Mouse (Mus musculus) brain, adult 2 months (tissue): ENCODE measurements around the gene Exoc6b.

ENCODE experiments used
- DNase-seq: peaks from one replicate; pipeline ENCODE4 v3.0.0; 2011; ENCODE audit warnings: low read depth, low spot score

The Exoc6b gene

DNA sequence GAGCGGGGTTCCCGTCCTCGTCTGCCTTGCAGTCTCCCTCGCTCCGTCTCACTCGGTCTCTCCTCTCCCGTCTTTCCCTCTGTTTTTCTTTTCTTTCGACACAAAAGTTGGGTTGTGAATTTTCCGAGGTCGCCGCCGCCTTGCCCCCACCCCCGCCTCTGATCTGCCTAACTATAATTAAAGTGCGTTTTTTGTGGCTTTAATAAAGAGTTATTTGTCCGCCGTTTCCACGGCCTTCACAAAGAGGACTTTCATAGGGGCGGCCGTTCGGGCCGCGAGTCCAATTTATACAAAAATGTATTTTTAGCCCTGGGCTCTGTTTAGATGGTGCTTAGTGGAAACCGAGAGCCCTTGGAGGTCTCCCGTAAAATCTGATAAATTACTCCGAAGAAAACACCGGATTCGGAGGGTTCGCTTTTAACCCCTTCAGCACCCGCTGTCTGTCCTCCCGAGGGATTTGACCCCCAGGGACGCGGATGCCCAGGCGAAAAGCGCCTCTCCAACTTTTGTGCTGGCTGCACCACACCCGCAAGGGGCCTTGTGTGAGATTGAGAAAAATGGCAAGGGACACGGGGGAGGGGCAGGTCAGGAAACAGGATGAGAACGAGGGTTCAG lies 483.5 kb downstream of the Exoc6b start:
- no peak for DNase-seq

DNA sequence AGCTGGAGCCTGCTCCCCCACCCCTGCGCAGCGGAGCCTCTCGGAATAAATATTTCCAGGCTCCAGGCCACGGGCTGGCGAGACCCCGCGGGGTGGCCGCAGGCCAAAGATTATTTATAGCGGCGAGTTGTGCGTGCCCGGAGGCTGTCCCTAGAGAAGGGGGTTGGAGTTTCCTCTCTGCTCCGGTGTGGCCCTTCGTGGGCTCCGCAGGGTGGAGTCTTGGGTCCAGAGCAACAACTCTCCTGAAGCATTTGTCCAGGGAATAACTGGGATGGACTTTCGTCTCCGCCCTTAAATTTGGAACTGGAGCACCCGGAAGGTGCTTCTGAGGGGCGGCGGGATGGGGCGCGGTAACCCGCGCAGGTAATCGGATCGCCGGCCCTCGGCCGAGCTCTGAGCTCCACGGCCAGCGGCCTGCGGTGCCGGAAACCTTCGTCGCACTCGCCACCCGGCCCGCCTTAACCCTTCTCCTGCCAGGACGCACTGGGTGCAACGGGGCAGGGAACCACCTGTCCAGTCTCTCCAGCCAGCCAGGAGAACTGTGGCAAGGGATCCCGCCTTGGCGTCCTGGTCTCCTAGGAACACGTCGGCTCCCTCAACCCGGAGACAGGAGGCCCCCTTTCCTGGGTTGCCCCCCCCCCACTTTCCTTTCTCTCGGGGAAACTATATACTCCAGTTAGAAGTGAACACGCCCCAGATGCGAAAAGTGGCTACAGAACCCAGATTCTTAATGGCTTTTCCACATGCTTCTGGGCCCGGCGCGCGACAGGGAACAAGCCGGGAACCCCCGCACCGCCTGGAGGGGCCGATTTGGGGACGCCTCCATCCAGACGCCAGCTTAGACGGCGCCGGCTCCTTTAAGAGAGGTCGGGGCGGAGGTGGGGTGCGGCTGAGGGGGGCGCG lies 484.3 kb downstream of the Exoc6b start:
- DNase-seq: no peak

DNA sequence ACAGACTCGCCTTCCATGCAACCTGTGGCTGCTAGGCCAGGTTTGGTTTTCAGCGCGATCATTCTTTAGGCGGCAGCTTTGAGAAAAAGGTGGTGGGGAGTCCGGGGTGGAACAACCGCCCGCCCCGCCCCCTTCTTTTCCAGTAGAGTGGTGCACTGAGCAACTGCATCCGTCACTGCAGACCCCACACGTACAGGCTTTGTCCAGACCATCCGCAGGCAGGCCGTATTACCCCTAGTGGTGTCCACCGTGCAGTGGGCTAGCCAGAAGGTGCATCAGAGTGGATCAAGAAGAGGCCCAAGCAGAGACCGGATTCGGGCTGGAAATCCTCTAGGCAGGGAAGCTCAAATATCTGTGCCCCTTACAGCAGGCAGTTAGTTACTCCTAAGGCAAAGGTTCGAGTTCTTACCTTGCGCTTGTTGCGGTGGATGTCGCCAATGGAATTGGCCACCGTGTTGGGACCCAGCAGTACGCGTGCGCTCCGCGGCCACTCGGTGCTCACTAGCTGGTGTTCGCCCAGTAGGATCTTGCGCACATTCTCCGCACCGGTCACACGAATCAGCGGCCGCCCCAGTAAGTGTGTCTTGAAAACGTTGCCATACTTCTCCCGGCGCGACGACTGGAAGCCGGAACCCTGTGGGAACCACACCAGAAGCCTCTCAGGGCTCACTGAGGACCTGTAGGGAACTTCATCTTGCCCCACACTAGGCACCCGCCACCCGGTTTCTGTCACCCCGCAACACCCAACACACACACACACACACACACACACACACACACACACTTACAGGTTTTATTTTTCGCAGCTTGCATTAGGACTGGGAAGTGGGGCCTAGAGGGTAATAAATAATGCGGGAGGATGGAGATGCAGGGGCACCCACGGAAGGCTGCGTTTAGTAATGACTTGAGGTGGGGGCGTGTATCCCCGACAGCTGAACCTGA lies 485.2 kb downstream of the Exoc6b start:
- no peak for DNase-seq

- DNase-seq: peak; percentile 71
Observed at GRCm38 (mm10) chr6:84583371-84583770, 485.9 kb downstream of the Exoc6b start.

GRCm38 (mm10) chr6:84582826-84583225 lies 486.5 kb downstream of the Exoc6b start:
- DNase-seq: no peak

DNA sequence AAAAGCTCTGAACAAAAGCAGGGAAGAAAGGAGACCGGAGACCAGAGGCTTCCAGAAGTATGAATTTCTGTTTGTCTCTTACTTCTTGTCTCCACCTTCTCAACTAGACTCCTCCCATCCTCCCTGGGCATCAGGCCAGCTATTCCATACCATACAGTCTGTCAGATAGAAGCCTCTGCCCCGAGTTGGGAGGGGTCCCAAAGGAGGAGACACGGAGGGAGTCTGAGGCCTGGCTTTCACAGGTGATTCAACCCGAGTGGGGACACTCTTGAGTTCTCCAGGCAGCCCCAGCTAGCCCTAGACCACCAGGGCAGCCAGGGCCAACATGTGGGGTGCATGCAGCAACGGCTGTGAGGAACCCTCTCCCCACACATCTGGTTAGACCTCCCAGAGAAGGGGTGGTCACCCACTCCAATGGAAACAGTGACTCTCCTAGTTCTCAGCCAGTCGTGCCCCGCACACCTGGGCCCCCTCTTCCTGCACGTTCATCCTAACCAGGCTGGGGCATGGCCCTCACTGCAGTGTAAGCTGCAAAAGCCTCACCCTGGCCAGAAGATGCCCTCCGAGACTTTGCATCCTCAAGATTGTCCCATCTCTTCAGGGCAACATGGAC lies 487.4 kb downstream of the Exoc6b start:
- no peak for DNase-seq

DNA sequence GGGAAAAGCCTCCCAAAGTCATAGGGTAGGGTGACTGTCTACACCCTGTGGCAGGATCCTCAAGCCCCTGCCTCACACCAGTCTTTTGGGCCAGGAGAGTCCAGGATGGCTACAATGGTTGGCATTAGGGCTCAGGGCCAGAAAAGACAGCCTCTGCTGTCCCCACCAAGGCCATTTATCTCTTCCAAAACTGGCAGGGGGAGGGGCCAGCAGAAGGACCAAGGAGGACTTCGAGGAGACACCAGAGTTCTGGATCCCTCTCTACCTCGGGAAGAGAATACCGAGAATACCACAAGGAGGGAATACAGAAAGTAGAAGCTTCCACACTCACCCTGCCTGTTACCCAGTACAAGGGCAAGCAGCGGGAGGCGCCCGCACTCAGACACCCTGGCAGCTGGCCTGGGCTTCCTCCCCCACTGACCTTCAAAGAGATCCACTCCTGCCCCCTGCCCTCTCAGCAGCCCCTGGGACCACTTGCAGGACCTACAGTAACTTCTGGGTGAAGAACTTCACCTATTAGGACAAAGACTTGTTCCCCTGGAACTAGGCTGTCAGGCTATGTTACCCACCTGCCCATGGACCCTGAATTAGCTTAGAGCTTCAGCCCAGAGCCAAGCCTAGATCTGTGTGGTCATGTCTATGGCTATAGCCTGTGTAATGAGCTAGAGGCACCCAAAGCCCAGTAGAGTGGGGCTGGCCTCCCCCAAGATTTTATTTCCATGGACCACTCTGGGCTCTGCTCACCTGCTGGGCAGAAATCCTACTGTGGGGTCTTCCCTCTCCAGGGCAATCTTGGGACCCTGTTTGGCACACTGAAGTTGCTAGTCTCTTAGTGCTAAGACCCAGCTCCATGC lies 488.1 kb downstream of the Exoc6b start:
- DNase-seq: no peak

DNA sequence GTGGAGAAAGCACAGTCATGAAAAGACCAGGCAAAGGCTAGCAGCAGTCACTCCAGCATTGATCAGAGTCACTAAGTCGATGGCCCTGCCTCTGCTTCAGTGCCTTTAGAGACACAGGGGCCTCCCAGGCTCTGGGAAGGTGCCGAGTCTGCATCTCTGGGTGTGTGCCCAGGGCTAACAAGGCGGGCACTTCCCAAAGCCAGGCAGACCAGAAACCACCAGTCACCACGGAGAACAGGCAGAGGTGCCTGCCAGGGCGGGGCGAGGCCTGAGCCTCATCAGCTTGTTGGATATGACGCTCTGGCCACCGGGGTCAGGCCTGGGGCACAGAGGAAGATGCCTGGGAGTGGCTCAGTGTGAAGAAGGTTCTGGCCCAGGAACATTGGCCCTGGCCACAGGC lies 489.8 kb downstream of the Exoc6b start:
- DNase-seq: no peak

GRCm38 (mm10) chr6:84578928-84579327 lies 490.4 kb downstream of the Exoc6b start:
- DNase-seq: no peak

GRCm38 (mm10) chr6:84577898-84578297 lies 491.4 kb downstream of the Exoc6b start:
- DNase-seq: peak; percentile 61

DNA sequence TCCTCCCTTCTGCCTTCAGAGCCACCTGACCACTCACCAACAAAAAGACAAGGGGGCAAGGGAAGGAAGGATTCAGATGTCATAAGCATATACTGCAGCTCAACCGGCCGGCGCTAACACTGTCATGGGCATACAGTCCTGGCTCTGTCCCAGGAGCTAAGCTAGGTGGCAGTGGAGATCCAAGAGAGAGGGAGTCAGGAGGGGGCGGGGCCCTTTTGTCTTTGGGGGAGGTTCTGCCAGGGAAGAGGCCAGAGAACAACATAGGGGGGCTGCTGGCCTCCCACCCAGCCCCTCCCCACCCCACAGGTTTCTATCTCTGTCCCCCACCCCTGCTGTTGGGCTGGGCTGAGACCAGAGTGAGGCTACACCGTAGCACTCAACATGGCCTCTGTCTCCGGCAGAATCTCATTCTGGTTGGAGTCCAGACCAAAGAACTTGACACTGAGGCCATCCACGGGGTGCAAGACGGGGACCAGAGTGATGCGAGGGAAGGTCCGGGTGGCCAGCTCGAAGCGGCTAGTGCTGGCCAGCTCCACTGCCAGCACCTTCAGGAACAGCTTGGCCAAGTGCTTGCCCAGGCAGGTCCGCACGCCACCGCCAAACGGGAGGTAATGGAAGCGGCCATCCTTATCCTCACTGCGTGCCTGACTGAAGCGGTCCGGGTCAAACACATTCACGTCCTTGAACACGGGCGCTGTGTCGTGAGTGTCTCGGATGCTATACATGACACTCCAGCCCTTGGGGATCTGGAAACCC lies 495.2 kb downstream of the Exoc6b start:
- DNase-seq: peak; percentile 35

DNA sequence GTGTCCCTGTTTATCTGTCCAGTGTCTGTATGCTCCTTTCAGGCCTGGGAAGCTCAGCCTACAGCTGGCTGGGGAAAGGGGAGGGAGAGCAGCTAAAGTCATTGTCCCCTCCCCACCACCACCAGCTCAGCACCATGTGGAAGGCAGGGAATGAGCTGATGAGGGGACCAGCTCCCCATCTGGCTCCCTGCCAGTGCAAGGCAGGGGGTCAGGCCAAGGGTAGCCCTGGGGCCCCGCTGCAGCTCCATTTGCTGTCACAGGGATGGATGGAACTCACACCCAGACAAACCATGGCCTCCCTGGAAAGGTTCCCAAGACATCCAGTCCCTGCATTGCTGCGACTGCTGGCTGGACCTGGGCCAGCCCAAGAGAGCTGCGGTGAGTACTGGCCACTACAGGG lies 499.3 kb downstream of the Exoc6b start:
- no peak for DNase-seq

DNA sequence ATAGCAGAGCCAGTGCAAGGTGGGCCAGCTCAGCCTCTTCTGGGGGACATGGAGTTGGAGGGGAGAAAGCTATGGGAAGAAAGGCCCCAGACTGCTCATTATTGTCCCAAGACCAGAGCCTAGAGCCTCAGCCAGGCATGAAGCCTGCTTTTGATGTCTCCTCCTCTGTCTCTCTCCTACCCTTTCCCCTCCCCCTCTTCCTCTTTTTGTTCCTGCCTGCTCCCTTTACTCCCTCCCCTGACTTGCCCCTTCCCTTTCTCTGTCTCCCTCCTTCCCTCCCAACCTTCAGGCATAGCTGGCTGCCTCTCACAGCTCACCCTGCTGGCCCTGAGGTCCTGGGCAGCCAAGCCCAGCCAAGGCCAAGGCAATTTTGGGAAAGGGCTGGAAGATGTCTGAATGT lies 499.7 kb downstream of the Exoc6b start:
- DNase-seq: no peak

DNA sequence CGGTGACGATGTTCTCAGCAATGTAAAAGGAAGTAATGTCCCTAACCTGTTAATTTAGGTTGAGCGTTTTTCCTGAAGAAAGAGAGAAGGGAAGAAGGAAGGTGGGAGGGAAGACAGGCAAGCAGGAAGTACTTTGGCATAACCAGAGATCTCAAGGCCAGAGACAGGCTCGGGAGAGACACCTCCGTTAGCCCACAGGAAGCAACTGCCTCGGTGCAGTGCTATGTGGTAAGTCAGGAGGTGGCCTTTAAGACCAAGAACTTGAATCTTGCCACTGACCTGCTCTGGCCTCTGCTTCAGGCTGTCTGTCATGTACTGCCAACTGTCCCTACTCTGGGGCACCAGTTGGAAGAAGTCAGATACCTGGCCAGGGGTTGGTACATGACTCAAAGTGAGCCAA lies 500.4 kb downstream of the Exoc6b start:
- DNase-seq: no peak
